Mouse (Mus musculus) ES-E14 (cell line): ENCODE measurements around the gene Ttll5. TPM values are rescaled to one million over a fixed set of nuclear protein-coding genes. Genes with fewer than 3 reads are reported as not detected.
A peak's percentile ranks its signal among the peaks of the same experiment; 100 is the strongest.

Experiments
- DNase-seq: peaks from one replicate; pipeline ENCODE4 v3.0.0-alpha.2; 2013; ENCODE audit warnings: low read depth, low spot score
- H3K27ac ChIP-seq: 2 replicates; pipeline ENCODE4 v1.5.1; 2012; ENCODE audit warnings: low read depth, mild to moderate bottlenecking, low read length, moderate library complexity, mixed read lengths; ENCODE audit not compliant: poor library complexity, insufficient read depth, severe bottlenecking
- H3K36me3 ChIP-seq: 2 replicates; pipeline ENCODE4 v1.6.1; 2012; ENCODE audit warnings: mild to moderate bottlenecking, low read length, moderate library complexity, mixed read lengths; ENCODE audit not compliant: control insufficient read depth, poor library complexity, insufficient read depth, severe bottlenecking
- H3K4me1 ChIP-seq, 2 experiments: fragments of 150-350 bp in 1 of 2; sonication (generic) in 1 of 2; 2 replicates each; pipeline ENCODE4 v1.6.1; 2012; ENCODE audit warnings: low read length in 2 of 2, mild to moderate bottlenecking in 1 of 2, mixed read lengths in 1 of 2; ENCODE audit not compliant: control insufficient read depth in 2 of 2, insufficient read depth in 2 of 2, poor library complexity in 1 of 2
- H3K4me3 ChIP-seq, 2 experiments: fragments of 150-350 bp in 1 of 2; sonication (generic) in 1 of 2; 2 replicates each; pipeline ENCODE4 v1.5.1; 2012; ENCODE audit warnings: low read length in 2 of 2, low read depth in 1 of 2, mild to moderate bottlenecking in 1 of 2, mixed read lengths in 1 of 2; ENCODE audit not compliant: insufficient read depth in 1 of 2, poor library complexity in 1 of 2, severe bottlenecking in 1 of 2
- H3K9ac ChIP-seq: 2 replicates; pipeline ENCODE4 v1.6.1; 2012; ENCODE audit warnings: low read depth, mild to moderate bottlenecking, low read length, mixed read lengths; ENCODE audit not compliant: poor library complexity, insufficient read depth, severe bottlenecking
- H3K9me3 ChIP-seq: fragments of 150-350 bp; sonication (generic); 2 replicates; pipeline ENCODE4 v1.6.1; 2012; ENCODE audit warnings: low read depth, mild to moderate bottlenecking, low read length; ENCODE audit not compliant: control insufficient read depth, insufficient read depth
- CHD2 ChIP-seq: IDR thresholded peaks from 2 replicates; pipeline ENCODE4 v1.6.1; 2014; ENCODE audit warnings: mild to moderate bottlenecking, low read depth, low read length, inconsistent platforms
- HCFC1 ChIP-seq: IDR thresholded peaks from 2 replicates; pipeline ENCODE4 v1.6.1; 2012; ENCODE audit warnings: low read length, inconsistent platforms, borderline replicate concordance; ENCODE audit not compliant: insufficient read depth
- MAFK ChIP-seq: IDR thresholded peaks from 2 replicates; pipeline ENCODE4 v1.6.1; 2014; ENCODE audit warnings: mild to moderate bottlenecking, low read depth, low read length, inconsistent platforms; ENCODE audit not compliant: insufficient read depth
- ZC3H11A ChIP-seq: IDR thresholded peaks from 2 replicates; pipeline ENCODE4 v1.6.1; 2012; ENCODE audit warnings: low read depth, mild to moderate bottlenecking, inconsistent platforms, low read length, borderline replicate concordance
- ZNF384 ChIP-seq: IDR thresholded peaks from 2 replicates; pipeline ENCODE4 v1.6.1; 2012; ENCODE audit warnings: low read depth, low read length, inconsistent platforms
- in situ Hi-C, 2 experiments: fragments of 600-800 bp; cut with MboI; formaldehyde crosslinking; loops; one replicate each; pipeline ENCODE4 v1.15.1; 2025; ENCODE audit warnings: low sequenced_read_pairs in 2 of 2, inconsistent platforms in 1 of 2; ENCODE audit not compliant: unreplicated experiment in 2 of 2
- total RNA-seq: library from RNA; depleted of rRNA; stranded (reverse); fragments of 300-350 nt; gene quantifications from 2 replicates; pipeline ENCODE4 v1.2.3, GENCODE M21; 2012

Ttll5 gene
- total RNA-seq, 1 experiment, result 18.6 TPM

GRCm38 (mm10) chr12:85943456-85943855 is 119.0 kb downstream of the Ttll5 start:
- Histone ChIP-seq H3K9ac (no peak overlapping the region), H3K9me3 (no peaks in the 10 kb centered on the region), H3K4me3 (no peak overlapping the region), H3K4me1 (no peaks in the 10 kb centered on the region), H3K27ac (no peak overlapping the region), H3K36me3 (no peaks in the 10 kb centered on the region)
- in situ Hi-C loops, result no loop called here
- no peak for TF ChIP-seq ZC3H11A
- no peak for TF ChIP-seq HCFC1
- no peak for TF ChIP-seq ZNF384
- TF ChIP-seq MAFK, result no peak
- no peak for TF ChIP-seq CHD2
- DNase-seq, result no peak

GRCm38 (mm10) chr12:85944419-85944818 is 120.0 kb downstream of the Ttll5 start:
- TF ChIP-seq HCFC1 (no peak), MAFK (no peak), ZC3H11A (no peak), ZNF384 (no peak), CHD2 (no peak)
- Histone ChIP-seq H3K36me3 (no peaks in the 10 kb centered on the region), H3K4me3 (no peak overlapping the region), H3K4me1 (peaks cover 0 to 3% of the 10 kb centered on the region in 2 experiments; a peak in 1 of 4 replicates), H3K9ac (no peak overlapping the region), H3K27ac (no peak overlapping the region), H3K9me3 (no peaks in the 10 kb centered on the region)
- no peak for DNase-seq
- in situ Hi-C loops, result no loop called here

- in situ Hi-C loops, result no loop called here
- TF ChIP-seq CHD2, result no peak
- no peak for TF ChIP-seq ZC3H11A
- TF ChIP-seq HCFC1, result no peak
- no peak for TF ChIP-seq MAFK
- TF ChIP-seq ZNF384, result no peak
These were observed 122.7 kb downstream of the Ttll5 start for GRCm38 (mm10) chr12:85947161-85947560.

GRCm38 (mm10) chr12:85949667-85950066 is 125.2 kb downstream of the Ttll5 start:
- Histone ChIP-seq H3K9me3 (no peaks in the 10 kb centered on the region), H3K4me3 (no peak overlapping the region), H3K9ac (no peak overlapping the region), H3K27ac (no peak overlapping the region), H3K36me3 (peaks cover 3% of the 10 kb centered on the region; the same call in 1 of the 2 replicates), H3K4me1 (peaks cover 2 to 3% of the 10 kb centered on the region in 2 experiments; a peak in 2 of 4 replicates)
- peak; percentile 54 for DNase-seq
- in situ Hi-C loops, result no loop called here
- TF ChIP-seq ZNF384, result no peak
- TF ChIP-seq ZC3H11A, result no peak
- TF ChIP-seq MAFK, result peak; percentile 11; the same call in 1 of the 2 replicates

More at GRCm38 (mm10) chr12:85947161-85947560, 122.7 kb downstream of the Ttll5 start:
- no peak for DNase-seq
- no peak overlapping the region for H3K9ac ChIP-seq
- H3K27ac ChIP-seq, result no peak overlapping the region
- H3K36me3 ChIP-seq, result no peaks in the 10 kb centered on the region
- peaks cover 2 to 3% of the 10 kb centered on the region in 2 experiments; a peak in 2 of 4 replicates for H3K4me1 ChIP-seq
- no peaks in the 10 kb centered on the region for H3K9me3 ChIP-seq
- H3K4me3 ChIP-seq, result no peak overlapping the region

GRCm38 (mm10) chr12:85950371-85950770 is 125.9 kb downstream of the Ttll5 start:
- H3K27ac ChIP-seq, result no peak overlapping the region
- H3K9me3 ChIP-seq, result no peaks in the 10 kb centered on the region
- in situ Hi-C loops, result no loop called here
- H3K4me1 ChIP-seq, result peaks cover 2 to 3% of the 10 kb centered on the region in 2 experiments; a peak in 2 of 4 replicates
- TF ChIP-seq HCFC1 (no peak), MAFK (no peak), ZC3H11A (no peak), ZNF384 (no peak), CHD2 (no peak)
- no peak overlapping the region for H3K9ac ChIP-seq
- peaks cover 3% of the 10 kb centered on the region; the same call in 1 of the 2 replicates for H3K36me3 ChIP-seq
- H3K4me3 ChIP-seq, result no peak overlapping the region
- DNase-seq, result no peak
